Mouse (Mus musculus) thymus, adult 2 months (tissue): ENCODE data around the gene Gm49396.

Source experiments
- CTCF ChIP-seq: fragments of 200-500 bp; IDR thresholded peaks from 2 replicates; pipeline ENCODE4 v1.5.1; 2012; ENCODE audit warnings: mild to moderate bottlenecking, control low read depth, low read length, moderate library complexity, borderline replicate concordance; ENCODE audit not compliant: control insufficient read depth, poor library complexity, insufficient read depth; ENCODE audit errors: extremely low read depth
- POLR2A ChIP-seq: fragments of 200-500 bp; IDR thresholded peaks from 2 replicates; pipeline ENCODE4 v1.6.1; 2012; ENCODE audit warnings: mild to moderate bottlenecking, low read length, control low read depth, moderate library complexity; ENCODE audit not compliant: control insufficient read depth, poor library complexity, insufficient read depth; ENCODE audit errors: extremely low read depth

DNA sequence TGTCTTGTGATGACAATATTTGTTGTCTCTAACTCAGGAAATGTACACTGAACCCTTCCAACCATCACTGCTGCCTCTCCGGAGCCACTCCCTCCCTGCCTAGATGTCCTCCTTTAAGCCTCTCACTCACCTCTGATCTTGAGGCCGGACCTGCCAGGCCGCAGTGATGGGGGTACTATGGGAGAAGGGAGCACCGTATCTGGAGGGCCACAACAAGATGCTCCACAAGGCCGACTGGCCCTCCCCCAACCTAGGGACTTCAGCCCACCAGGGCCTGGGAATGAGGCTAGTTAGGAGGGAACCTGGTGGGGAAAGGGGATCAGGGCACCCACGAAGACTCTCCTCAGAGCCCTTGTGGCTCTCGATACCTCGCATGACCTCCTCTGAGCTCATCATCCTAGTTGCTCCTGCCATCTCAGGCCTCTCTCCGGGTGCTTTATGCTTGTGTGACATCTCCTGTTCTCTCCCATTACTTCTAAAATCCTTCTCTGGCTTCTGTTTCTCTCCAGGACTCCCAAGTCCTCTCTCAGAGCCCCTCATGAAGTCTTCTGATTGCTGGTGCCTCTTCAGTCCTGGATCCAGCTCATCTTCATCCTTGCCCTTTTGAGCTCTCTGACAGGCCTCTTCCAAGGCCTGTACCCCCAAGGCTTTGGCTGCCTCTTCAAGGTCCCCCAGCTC is 27.9 kb downstream of the Gm49396 start:
- no peak for TF ChIP-seq POLR2A
- no peak for TF ChIP-seq CTCF
